Mouse (Mus musculus): Measurements from ENCODE around the gene Ankrd36. TPM values are rescaled to one million over a fixed set of nuclear protein-coding genes. Genes with fewer than 3 reads are reported as not detected.

Gene Ankrd36
- polyA plus RNA-seq, 1 experiment, result not detected

GRCm38 (mm10) chr11:5650321-5650720, 80.8 kb downstream of the Ankrd36 start:
- no peak overlapping the region for H3K27ac ChIP-seq (ENCODE audit: insufficient read depth, low read depth, low read length)
- H3K36me3 ChIP-seq (ENCODE audit: control insufficient read depth, insufficient read depth, low read length), result no peaks in the 10 kb centered on the region
- no peak for TF ChIP-seq POLR2A (IDR thresholded peaks at IDR 0.05; ENCODE audit: low read depth, low read length)
- peak; percentile 33; the same call in 1 of the 2 replicates for TF ChIP-seq CTCF (IDR thresholded peaks at IDR 0.05; ENCODE audit: extremely low read depth, insufficient read length, insufficient replicate concordance, low read depth, low read length)
- no peak overlapping the region for H3K4me3 ChIP-seq (ENCODE audit: low read depth, low read length)
- WGBS, result 59% methylated on average over 7 of the region's 7 CpGs
- H3K27me3 ChIP-seq (ENCODE audit: control insufficient read depth, insufficient read depth, low read length), result no peaks in the 10 kb centered on the region
- H3K4me1 ChIP-seq (ENCODE audit: control insufficient read depth, insufficient read depth, insufficient read length, low read length), result no peaks in the 10 kb centered on the region

GRCm38 (mm10) chr11:5682541-5682940, 113.1 kb downstream of the Ankrd36 start:
- Histone ChIP-seq H3K4me1 (ENCODE audit: control insufficient read depth, insufficient read depth, insufficient read length, low read length) (no peaks in the 10 kb centered on the region), H3K4me3 (ENCODE audit: low read depth, low read length) (no peak overlapping the region), H3K27me3 (ENCODE audit: control insufficient read depth, insufficient read depth, low read length) (no peaks in the 10 kb centered on the region), H3K36me3 (ENCODE audit: control insufficient read depth, insufficient read depth, low read length) (no peaks in the 10 kb centered on the region), H3K27ac (ENCODE audit: insufficient read depth, low read depth, low read length) (no peak overlapping the region)
- no peak for TF ChIP-seq CTCF (IDR thresholded peaks at IDR 0.05; ENCODE audit: extremely low read depth, insufficient read length, insufficient replicate concordance, low read depth, low read length)
- 66% methylated on average over 6 of the region's 6 CpGs for WGBS

- TF ChIP-seq POLR2A (IDR thresholded peaks at IDR 0.05; ENCODE audit: low read depth, low read length) (no peak), CTCF (IDR thresholded peaks at IDR 0.05; ENCODE audit: extremely low read depth, insufficient read length, insufficient replicate concordance, low read depth, low read length) (no peak)
- 45% methylated on average over 7 of the region's 7 CpGs for WGBS
- Histone ChIP-seq H3K27me3 (ENCODE audit: control insufficient read depth, insufficient read depth, low read length) (no peaks in the 10 kb centered on the region), H3K27ac (ENCODE audit: insufficient read depth, low read depth, low read length) (no peak overlapping the region), H3K4me1 (ENCODE audit: control insufficient read depth, insufficient read depth, insufficient read length, low read length) (no peaks in the 10 kb centered on the region), H3K36me3 (ENCODE audit: control insufficient read depth, insufficient read depth, low read length) (no peaks in the 10 kb centered on the region), H3K4me3 (ENCODE audit: low read depth, low read length) (no peak overlapping the region)
Observed at GRCm38 (mm10) chr11:5684283-5684682, 114.8 kb downstream of the Ankrd36 start.

GRCm38 (mm10) chr11:5691775-5692174, 122.3 kb downstream of the Ankrd36 start:
- Histone ChIP-seq H3K36me3 (ENCODE audit: control insufficient read depth, insufficient read depth, low read length) (no peaks in the 10 kb centered on the region), H3K4me3 (ENCODE audit: low read depth, low read length) (no peak overlapping the region), H3K27me3 (ENCODE audit: control insufficient read depth, insufficient read depth, low read length) (no peaks in the 10 kb centered on the region), H3K4me1 (ENCODE audit: control insufficient read depth, insufficient read depth, insufficient read length, low read length) (no peaks in the 10 kb centered on the region), H3K27ac (ENCODE audit: insufficient read depth, low read depth, low read length) (no peak overlapping the region)
- TF ChIP-seq POLR2A (IDR thresholded peaks at IDR 0.05; ENCODE audit: low read depth, low read length), result no peak
- TF ChIP-seq CTCF (IDR thresholded peaks at IDR 0.05; ENCODE audit: extremely low read depth, insufficient read length, insufficient replicate concordance, low read depth, low read length), result peak; percentile 32; the same call in 1 of the 2 replicates
- WGBS, result 35% methylated on average over 7 of the region's 7 CpGs

- H3K4me3 ChIP-seq (ENCODE audit: low read depth, low read length), result no peak overlapping the region
- H3K27ac ChIP-seq (ENCODE audit: insufficient read depth, low read depth, low read length), result no peak overlapping the region
- H3K4me1 ChIP-seq (ENCODE audit: control insufficient read depth, insufficient read depth, insufficient read length, low read length), result peaks cover 2% of the 10 kb centered on the region; the same call in 1 of the 2 replicates
- WGBS, result 61% methylated on average over 7 of the region's 7 CpGs
- H3K36me3 ChIP-seq (ENCODE audit: control insufficient read depth, insufficient read depth, low read length), result peaks cover 11% of the 10 kb centered on the region
- TF ChIP-seq POLR2A (IDR thresholded peaks at IDR 0.05; ENCODE audit: low read depth, low read length), result no peak
- TF ChIP-seq CTCF (IDR thresholded peaks at IDR 0.05; ENCODE audit: extremely low read depth, insufficient read length, insufficient replicate concordance, low read depth, low read length), result no peak
- no peaks in the 10 kb centered on the region for H3K27me3 ChIP-seq (ENCODE audit: control insufficient read depth, insufficient read depth, low read length)
Observed at GRCm38 (mm10) chr11:5700808-5701207, 131.3 kb downstream of the Ankrd36 start.

GRCm38 (mm10) chr11:5701300-5701699, 131.8 kb downstream of the Ankrd36 start:
- H3K4me3 ChIP-seq (ENCODE audit: low read depth, low read length), result no peak overlapping the region
- peaks cover 11% of the 10 kb centered on the region for H3K36me3 ChIP-seq (ENCODE audit: control insufficient read depth, insufficient read depth, low read length)
- H3K4me1 ChIP-seq (ENCODE audit: control insufficient read depth, insufficient read depth, insufficient read length, low read length), result peaks cover 2% of the 10 kb centered on the region; the same call in 1 of the 2 replicates
- WGBS, result 66% methylated on average over 2 of the region's 2 CpGs
- TF ChIP-seq POLR2A (IDR thresholded peaks at IDR 0.05; ENCODE audit: low read depth, low read length) (no peak), CTCF (IDR thresholded peaks at IDR 0.05; ENCODE audit: extremely low read depth, insufficient read length, insufficient replicate concordance, low read depth, low read length) (no peak)
- H3K27me3 ChIP-seq (ENCODE audit: control insufficient read depth, insufficient read depth, low read length), result no peaks in the 10 kb centered on the region
- H3K27ac ChIP-seq (ENCODE audit: insufficient read depth, low read depth, low read length), result no peak overlapping the region

GRCm38 (mm10) chr11:5701821-5702220, 132.3 kb downstream of the Ankrd36 start:
- TF ChIP-seq CTCF (IDR thresholded peaks at IDR 0.05; ENCODE audit: extremely low read depth, insufficient read length, insufficient replicate concordance, low read depth, low read length) (no peak), POLR2A (IDR thresholded peaks at IDR 0.05; ENCODE audit: low read depth, low read length) (no peak)
- Histone ChIP-seq H3K4me3 (ENCODE audit: low read depth, low read length) (no peak overlapping the region), H3K36me3 (ENCODE audit: control insufficient read depth, insufficient read depth, low read length) (peaks cover 11% of the 10 kb centered on the region), H3K27me3 (ENCODE audit: control insufficient read depth, insufficient read depth, low read length) (no peaks in the 10 kb centered on the region), H3K27ac (ENCODE audit: insufficient read depth, low read depth, low read length) (no peak overlapping the region), H3K4me1 (ENCODE audit: control insufficient read depth, insufficient read depth, insufficient read length, low read length) (peaks cover 2% of the 10 kb centered on the region; the same call in 1 of the 2 replicates)
- 100% methylated on average over 1 of the region's 1 CpGs for WGBS

Measured in small intestine, adult 2 months (tissue).